Mouse (Mus musculus): ENCODE data around the gene Gm11639. TPM values are rescaled to one million over a fixed set of nuclear protein-coding genes. Genes with fewer than 3 reads are reported as not detected.

Gene Gm11639
- total RNA-seq, 4 experiments from 2014 or later = 0.31 to 0.68 (median 0.34) TPM

DNA sequence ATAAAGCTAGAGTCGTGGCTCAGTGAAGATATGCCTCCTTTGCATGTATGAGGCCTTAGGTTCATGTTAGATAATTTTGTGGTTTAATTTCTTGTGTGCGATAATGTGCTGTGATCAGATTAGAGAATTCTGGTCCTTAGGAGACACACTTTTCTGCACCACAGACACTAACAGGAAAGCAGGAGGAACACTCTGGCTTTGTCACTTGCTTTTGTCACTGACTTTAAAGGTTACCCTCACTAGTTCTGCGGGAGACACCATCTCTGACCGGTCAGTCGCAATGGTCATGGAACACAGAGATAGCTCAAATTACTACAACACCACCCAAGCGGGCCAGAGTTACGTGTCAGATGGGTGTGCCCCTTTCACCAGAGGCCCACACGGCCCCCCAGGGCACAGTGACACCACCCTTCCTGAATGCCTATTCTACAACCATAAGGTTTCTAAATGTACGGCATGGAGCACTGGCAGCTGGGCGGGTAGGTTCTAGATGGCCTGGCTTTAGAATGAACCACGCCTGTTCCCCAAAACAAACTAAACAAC is 466.9 kb downstream of the Gm11639 start:
- no peak for DNase-seq (ENCODE audit: low spot score in 2 of 2)

DNA sequence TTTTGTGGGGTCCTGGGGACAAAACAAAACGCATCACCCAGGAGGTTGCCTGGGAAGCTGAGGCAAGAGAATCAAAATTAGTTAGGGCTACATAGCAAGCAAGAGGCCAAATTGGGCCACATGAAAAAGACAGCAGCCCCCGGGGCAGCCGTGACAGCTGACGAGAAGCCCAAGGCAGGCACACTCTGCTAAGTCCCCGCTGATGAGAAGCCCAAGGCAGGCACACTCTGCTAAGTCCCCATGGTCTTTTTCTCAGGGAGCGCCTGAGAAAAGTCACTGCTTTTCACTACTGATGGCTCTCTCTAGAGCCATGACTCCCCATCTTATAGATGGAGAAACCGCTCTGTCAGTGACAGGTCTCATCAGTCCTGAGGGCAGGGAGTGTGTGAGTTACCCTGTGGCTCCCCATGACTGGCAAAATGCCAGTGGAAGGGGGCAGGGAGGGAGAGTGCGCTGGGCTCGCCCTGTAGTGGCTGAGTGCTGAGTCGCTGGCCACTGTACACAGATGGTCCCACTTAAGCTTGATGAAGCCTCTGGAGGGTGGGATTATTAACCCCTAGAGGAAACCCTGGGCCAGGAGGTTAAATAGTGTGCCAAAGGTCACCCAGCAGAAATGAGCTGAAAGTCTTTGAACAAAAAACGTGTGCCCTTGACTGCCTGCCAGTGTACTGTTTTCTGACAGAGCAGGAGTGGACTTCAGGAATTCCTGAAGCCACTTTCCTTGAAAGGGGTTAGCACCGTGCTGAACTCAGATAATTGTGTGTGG is 467.7 kb downstream of the Gm11639 start:
- no peak for DNase-seq (ENCODE audit: low spot score in 2 of 2)

GRCm38 (mm10) chr11:105155915-105156314 is 470.4 kb downstream of the Gm11639 start:
- no peak for DNase-seq (ENCODE audit: low spot score in 2 of 2)

GRCm38 (mm10) chr11:105156748-105157267 is 471.3 kb downstream of the Gm11639 start:
- DNase-seq (ENCODE audit: low spot score in 2 of 2) = no peak

DNA sequence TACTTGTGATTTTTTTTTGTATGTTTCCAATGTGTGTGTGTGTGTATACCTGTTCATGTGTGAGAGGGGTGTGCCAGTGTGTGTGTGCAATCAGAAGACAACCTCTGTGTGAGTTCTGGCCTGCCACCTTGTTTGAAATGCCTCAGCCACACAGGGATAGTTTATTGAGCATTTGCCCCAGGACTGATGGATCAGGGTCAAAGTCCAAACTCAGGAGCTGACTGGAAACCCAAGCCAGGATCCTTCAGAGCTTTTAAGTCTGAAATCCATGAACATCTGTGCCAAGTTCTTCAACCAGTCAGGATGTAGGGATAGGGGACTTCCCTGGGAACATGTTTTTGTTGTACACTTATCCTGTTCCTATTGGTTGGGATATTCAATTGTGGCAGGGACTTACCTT is 472.5 kb downstream of the Gm11639 start:
- no peak for DNase-seq (ENCODE audit: low spot score in 2 of 2)

DNA sequence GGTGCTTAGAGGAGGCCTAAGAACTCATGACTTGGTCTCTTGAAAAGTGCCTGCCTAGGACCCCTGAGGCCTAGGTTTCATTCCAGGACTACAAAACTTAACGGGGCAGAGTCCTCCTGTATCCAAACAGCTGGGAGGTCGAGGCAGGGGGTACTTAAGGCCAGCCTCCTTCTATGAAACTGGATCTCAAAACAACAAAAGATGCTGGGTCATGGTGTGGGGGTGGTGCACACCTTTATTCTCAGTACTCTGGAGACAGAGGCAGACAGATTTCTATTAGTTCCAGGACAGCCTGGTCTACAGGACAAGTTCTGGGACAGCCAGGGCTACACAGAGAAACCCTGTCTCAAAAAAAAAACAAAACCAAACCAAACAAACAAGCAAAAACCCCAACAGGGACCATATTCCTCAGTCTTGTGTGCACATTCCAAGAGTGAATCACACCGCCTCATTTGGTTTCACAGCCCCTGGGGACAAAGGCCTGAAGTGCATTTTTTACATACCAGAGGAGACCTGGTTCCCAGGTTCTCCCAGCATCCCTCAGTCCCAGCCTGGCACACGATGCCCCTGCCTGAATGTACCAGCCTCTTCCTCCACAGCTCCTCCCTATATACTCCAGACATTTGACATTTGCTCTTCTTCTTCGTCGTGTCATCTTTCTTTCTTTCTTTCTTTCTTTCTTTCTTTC is 474.3 kb downstream of the Gm11639 start:
- DNase-seq (ENCODE audit: low spot score in 2 of 2) = no peak

DNA sequence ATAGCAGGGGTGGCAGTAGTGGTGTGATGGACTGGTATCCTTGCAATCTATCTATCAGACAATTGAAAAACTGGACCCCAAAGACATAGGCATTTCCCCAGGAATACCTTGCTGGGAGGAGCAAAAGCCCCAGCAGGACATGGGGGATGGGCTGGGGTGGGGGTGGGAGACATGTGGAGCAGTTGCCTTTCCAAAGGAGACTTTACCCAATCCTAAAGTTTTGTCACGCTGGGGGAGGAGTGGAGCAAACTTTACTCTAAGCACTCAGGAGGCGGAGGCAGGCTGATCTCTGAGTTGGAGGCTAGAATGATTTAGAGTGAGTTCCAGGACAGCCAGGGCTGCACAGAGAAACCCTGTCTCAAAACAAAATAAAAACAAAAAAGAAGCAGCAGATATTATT is 475.9 kb downstream of the Gm11639 start:
- no peak for DNase-seq (ENCODE audit: low spot score in 2 of 2)

DNA sequence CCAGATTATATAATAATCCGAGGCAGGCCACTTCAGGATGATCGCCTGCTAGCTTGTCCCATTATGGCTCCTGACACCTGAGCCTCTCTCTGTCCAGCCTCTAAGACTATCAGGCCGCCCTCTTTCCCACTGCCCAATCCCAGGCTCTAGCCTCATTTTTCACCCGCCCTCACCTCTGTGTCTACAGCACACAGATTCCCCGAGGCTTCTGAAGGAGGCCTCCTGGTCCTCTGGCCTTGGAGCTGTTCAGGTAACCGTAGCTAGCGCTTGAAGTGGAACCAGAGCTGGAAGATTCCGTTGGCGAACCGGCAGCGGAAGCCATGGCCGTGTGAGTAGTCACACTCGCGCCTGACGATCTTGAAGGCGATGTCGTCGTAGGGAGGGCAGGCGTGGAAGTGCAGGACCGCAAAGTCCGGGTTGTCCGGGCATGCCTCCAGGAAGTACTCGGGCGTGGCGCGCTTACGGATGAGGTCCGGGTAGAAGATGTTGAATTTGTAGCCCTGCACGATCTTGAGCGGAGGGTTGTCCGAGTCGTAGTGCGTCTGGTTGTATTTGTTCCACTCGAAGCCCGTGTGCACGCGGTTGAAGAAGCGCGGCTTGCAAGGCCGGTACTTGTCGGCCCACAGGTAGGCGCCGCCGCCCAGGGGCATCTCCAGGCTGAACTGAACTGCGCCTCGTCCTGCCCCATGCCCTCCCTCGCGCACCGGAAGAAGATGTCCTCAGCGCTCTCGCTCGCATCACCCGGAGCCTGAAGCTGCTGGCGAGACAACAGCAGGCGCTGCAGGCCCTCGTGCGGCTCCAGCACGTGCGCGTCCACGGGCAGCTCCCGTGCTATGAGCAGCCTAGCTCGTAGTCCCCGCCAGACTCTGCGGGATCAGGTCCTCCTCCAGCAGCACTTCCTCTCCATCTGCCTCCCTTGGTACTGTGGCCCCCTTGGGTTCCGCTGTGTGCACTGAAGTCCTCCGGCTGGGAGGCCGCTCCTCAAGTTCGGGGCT is 479.3 kb downstream of the Gm11639 start:
- DNase-seq (ENCODE audit: low spot score in 2 of 2) = no peak

GRCm38 (mm10) chr11:105166780-105167179 is 481.3 kb downstream of the Gm11639 start:
- DNase-seq (ENCODE audit: low spot score in 2 of 2) = no peak

Other genes starting within 250 kb of the Gm11639 start
- gene Kansl1, start 216.8 kb upstream of the Gm11639 start, total RNA-seq (2022) = 10 to 100 TPM; 65.0 to 79.8 (median 71.3) TPM
- gene Cdc27, start 135.1 kb upstream of the Gm11639 start, total RNA-seq (2022) = 10 to 100 TPM; 50.0 to 71.7 (median 53.7) TPM
- gene Myl4, start 135.0 kb upstream of the Gm11639 start, total RNA-seq (2022) = 1 to 10 TPM; 1.9 to 3.4 (median 2.7) TPM
- 1 to 10 TPM; 1.4 to 4.7 (median 3.1) TPM for gene Itgb3, start 77.7 kb upstream of the Gm11639 start, total RNA-seq (2022)